Mouse (Mus musculus): ENCODE measurements around the gene Ier2.
"Not testable (repeated sequence)": the region's sequence is repeated elsewhere in the genome, so short reads cannot be mapped to it uniquely, and the experiment has no call there.

Ier2 gene

DNA sequence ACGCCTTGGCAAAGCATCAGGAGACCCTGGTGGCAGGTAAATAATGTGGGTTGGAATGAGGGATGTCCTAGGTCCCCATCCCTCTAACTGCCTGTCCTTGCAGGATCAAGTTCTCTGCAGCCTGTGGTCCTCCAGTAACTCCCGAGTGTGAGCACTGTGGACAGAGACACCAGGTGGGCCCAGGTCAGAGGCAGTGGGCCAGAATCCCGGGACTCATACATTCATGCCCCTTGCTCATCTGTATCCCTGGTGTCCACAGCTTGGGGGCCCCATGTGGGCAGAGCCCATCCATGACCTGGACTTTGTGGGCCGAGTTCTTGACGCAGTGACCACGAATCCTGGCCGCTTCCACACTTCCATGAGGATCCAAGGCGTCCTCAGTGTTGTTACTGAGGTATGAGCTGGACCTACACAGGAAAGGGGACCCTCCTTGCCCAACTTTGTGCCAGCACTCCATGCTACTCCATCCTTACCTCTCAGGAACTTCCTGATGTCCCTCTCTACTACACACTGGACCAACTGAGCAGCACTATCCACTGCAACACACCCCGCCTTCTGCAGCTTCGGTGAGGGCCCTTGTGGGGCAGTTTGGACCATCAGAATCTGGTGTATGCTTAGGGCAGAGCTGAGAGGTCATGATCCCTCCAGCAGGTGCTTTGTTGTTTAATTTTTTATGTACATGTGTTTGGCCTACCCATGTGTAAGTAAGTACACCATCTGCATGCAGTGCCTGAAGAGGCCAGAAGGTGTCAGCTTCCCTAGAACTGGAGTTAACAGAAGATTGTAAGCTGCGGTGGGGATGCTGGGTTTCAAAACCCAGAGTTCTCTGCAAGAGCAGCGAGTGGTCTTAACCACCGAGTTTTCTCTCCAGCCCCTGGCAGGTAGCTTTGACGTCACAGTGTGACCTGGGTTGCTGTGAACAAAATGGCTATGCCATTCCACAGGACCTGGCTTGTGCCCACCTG, 34.8 kb upstream of the Ier2 start:
- DNase-seq: peak; percentile 79

DNA sequence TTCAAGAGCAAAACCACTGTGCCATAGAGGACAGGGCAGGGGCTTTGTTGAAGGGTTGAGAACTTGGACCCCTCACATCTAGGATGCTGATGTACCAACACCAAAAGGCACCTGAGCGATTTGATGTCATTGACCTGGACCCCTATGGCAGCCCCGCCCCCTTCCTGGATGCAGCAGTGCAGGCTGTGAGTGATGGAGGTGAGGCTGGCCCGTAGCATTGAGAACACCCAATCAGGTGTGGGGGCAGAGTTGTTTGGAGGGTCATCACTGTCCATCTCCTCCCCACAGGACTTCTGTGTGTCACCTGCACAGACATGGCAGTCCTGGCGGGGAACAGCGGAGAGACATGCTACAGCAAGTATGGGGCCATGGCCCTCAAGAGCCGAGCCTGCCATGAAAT, 32.5 kb upstream of the Ier2 start:
- DNase-seq: no peak

DNA sequence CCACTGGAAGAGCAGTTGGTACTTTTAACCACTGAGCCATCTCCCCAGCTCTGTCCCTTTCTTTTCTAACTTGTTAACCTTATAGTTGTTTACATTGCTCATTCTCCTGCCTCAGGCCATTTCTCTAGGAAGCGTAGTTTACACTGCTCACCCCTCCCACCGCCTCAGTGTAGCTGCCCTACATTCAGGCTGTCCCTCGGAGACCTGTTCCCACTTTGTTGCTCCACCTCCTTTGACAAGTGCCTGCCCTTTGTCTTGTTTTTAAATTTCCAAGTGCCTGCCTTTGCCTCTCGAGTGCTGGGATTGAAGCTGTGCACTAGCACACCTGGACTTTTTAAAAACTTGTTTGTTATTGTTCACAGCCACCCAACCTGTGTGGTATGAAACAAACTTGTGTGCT, 30.7 kb upstream of the Ier2 start:
- DNase-seq: peak; percentile 44

DNA sequence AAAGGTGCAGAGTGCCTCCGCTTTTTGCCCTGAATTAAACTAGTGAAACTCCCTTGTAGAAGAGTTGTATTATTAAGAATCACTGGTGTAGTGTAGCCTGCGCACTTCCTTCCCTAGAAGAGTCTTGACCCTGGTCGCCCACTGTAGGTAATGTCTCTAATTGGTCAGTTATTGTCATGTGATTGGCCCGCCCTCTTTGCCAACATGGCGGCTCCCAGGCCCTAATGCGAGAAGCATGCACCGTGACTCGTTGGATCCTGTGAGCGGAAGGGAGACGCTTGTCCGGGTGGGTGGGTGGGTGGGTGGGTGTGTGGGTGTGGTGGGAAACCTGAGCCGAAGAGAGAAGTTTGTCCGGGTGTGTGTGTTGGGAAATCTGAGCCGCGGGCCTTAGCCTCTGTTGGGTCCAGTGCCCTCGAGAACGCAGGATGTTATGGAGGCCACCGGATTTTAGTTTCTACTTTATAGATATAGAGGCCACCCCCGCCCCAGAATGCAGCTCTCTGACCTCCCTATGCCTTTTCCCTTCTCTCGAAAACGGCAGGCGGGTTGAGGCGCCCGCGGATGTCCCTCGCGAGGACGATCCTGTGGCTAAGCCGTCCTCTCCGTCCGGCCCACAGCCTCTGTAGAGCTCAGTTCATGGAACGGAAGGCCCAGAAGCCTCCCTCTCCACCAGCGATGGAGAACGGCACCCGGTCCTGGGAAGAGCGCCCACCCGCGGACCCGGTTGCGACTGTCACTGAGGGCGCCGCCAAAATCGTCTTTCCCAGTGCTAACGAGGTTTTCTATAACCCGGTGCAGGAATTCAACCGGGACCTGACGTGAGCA, 26.7 kb upstream of the Ier2 start:
- DNase-seq: peak; percentile 97

DNA sequence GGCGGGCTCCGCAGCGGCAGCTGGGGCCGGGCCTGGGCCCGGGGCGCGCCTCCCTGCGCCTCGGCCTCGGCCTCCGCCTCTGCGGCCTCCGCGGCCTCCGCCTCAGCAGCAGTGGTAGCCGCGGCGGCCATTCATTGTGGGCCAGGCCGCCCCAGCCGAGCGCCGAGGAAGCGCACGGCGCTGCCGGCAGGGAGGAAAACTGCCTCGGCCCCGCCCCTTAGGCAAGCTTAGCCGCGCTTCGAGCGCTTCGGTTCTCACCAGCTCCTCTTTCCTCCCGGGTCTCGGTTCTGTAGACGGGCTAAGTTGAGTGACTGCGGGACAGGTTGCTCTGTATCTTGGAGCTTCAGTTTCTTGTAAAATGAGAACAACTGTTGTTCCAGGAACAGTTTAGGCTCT, 25.1 kb upstream of the Ier2 start, which contains the start of gene Nacc1:
Nacc1 (minus strand) TSS at position 158 of the 396 bp plus-strand sequence.
- DNase-seq: peak; percentile 91

DNA sequence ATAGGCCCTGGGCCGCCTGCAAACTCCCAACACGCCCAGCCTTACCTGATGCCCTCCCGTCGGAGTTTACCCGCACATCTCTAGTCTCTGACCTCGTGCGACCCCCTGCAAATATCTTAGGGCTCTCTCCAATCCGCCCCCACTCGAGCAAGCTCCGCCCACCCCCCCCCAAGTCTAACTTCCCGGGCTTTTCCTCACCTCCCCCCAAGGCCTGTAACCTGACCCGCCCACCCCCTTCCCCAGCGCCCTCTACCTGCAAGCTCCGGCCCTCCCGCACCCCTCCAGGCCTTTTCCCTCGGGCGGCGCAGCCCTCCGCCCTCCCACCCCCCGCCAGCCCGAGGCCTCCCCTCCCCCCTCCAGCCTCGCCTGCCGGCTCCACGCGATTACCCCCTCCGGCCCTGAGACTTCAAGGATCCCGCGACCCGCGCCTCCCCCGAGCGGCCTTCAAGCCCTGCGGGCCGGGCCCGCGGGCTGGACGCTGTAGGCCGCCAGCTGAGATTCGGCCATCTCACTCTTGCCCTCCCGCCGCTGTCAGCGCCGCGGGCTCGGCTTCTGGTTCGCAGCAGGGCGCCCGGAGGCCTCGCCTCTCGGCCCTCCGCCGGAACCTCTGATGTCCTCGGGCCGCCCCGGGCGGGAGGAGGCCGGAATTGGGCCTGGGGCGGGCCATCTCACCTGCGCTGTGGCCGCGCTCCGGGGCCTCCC, 24.5 kb upstream of the Ier2 start:
- no peak for DNase-seq

DNA sequence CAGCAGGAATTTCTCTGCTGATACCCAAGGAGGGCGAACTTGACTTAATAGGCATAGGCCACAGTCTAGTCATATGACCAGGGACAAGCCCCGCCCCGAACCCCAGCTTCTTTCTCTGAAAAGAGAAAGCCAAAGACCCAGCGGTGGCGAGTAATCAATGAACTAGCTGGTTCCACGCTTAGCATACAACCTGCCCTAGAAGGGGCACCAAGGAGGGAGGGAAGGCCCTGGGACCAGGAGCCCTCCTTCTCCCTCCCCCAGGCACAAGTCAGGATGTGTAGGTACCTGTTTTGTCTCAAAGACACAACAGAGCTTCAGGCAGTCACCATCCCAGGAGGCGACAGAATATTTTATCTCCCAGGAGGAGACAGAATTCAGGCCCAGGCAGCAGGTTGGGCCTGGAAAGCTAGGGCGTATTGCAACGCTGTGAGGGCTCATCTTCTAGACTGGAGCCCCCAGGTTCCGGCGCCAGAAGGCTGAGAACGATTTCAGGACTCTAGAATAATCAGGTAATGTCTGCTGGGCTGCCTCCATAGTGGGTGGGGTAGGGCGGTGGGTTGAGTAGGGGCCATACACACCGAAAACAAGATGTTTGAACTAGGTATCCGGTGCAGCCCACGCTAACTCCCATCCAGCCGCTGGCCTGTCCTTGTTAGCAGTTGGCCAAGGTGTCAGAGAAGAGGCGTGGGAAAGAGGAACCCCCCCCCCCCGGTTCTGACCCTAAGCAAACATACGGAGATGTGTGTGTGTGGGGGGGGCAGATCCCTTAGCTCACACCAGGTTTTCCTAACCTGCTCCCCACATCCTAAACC, 23.7 kb upstream of the Ier2 start, which contains the start of gene Trmt1:
Trmt1 (plus strand) TSS at position 117 of the 812 bp plus-strand sequence.
- DNase-seq: peak; percentile 71

DNA sequence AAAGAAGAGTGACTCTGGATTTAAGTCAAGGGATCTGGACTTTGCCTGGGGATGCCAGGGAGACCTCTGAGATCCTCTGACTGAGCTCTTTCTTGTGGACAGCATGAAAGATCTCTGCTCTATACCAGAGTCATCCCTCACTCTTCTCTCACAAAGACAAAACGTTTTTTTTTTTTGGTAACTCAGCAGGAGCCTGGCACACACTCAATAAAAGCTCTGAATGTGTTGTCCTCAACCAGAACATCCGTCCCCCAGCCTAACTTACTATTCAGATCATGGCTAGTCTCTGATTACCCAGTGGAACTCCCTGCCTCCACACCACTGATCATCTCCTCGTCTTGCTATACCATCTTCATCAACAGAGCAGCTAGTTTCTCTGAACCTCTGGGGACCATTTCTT, 21.9 kb upstream of the Ier2 start:
- DNase-seq: no peak

DNA sequence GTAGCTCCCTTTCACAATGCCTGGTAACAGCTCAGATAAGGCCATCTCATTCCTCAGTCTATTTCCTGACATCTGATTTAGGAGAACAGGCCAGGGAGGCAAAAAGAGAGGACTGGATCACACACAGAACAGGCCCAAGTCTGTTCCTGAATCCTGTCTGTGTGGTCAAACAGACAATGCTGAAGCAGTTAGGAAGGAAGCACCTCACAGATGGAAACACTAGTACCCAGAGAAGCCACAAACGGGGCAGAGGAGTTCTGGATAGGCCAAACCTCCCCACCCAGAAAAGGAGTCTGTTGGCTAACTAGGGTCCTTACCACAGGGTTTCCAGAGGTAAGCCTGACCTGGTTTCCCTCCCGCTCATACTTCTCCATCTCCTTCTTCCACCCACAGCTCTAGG, 19.6 kb upstream of the Ier2 start:
- DNase-seq: no peak

DNA sequence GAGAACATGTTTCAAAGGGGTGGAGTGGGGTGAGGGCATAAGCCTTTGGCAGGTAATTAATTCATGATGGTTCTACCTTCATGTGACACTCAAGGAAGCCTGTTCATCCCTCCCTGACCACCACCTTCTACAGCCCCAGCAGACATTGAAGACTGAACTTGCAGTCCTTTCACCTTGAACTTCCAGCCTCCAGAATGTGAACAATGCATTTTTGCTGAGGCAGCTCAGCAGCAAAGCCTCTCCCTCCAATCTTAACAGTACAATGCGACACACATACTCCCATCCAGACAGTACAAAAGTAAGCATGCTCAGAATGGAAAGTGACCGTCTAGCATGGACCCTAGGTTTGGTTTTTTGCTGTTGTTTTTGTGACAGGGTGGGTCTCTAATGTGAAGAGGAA, 18.8 kb upstream of the Ier2 start:
- no peak for DNase-seq

DNA sequence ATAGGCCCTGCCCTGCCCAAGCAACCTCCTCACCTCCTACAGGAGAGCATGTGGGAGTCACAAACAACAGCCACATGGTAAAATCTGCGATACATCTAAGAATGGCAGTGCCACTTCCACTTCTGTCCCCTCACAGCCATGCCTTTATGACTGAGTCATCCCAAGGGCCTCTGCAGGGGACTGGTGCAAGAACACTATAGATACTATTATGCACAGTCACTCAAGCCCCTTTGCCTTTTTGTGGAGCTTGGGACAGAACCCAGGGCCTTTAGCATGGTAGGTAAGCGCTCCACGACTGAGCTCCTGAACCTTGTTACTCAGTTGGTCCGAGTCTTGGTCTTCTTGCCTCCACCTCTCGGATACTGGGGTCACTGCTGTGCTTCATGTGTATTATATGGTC, 14.7 kb upstream of the Ier2 start:
- no peak for DNase-seq

DNA sequence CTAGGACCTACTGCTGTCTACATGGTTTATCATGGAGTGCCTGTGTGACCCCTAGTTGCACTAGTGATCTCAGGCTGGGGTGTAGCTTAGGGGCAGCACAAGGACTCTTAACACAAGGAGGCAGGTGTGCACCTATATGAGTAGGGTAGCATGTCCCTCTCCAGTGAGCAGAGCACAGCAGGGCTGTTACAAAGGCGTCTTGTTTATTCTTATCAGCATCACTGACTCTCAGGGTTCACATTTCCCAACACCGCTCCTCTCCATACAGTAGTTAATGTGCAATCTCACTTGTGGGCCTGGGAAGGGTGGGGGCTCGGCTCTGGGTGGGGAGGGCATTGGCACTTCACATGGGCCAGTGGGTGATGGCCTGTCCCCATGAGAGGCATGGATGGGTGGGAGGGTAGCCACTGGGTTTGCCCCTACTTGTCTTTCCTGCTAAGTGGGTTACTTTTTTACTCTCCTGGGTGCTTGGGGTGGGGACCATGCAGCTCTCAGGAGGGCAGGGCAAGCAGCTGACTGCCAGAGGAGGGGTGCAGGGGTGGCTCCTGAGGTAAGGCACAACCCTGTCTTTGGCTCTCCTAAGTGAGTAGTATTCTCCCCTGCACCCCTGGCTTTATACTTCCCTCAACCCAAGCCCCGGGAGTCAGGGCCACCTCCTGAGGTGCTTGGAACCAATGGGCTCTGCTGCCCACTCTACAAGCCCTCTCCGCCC, 7.8 kb upstream of the Ier2 start:
- not testable (repeated sequence) for DNase-seq

DNA sequence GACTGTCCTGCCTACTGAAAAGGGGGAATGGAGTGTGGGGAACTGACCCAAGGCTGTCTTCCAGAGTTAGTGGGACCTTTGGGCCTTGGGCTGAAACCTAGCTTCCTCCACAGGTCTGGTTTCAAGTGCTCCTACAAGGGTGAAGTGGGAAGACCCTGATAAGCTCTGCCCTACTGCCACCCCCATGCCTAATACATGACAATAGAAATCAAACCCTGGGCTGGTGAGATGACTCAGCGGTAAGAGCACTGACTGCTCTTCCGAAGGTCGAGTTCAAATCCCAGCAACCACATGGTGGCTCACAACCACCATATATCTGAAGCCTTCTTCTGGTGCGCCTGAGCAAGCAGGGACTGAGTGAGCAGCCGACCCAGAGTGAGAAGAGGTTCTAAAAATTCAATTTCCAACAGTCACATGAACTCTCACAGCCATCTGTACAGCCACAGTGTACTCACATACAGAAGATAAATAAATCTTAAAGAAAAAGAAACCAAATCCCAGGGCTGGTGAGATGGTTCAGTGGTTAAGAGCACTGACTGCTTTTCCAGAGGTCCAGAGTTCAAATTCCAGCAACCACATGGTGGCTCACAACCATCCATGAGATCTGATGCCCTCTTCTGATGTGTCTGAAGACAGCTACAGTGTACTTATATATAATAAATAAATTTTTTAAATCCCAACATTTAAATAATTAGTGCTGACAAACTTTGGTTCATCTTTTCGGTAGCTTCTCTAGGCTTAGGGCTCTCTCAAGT, 6.3 kb upstream of the Ier2 start:
- DNase-seq: no peak

DNA sequence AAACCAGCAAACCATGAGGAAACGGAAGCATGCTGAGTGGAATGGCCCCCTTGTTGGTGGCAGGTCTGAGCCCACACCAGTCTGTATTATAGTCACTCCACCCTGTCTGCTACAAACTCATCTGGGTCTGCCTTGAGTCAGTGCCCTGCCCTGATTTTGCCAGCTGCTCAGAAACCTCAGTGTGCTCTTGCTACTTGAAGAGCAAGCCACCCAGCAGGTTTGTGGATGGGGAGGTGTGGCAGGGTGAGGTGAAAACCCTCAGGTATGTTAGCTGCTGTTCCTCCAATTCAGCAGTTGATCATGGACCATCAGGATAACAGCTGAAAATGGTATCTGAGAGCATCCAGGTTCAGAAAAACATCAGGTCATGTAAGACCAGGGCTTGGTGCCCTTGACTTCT, 5.4 kb upstream of the Ier2 start:
- no peak for DNase-seq

DNA sequence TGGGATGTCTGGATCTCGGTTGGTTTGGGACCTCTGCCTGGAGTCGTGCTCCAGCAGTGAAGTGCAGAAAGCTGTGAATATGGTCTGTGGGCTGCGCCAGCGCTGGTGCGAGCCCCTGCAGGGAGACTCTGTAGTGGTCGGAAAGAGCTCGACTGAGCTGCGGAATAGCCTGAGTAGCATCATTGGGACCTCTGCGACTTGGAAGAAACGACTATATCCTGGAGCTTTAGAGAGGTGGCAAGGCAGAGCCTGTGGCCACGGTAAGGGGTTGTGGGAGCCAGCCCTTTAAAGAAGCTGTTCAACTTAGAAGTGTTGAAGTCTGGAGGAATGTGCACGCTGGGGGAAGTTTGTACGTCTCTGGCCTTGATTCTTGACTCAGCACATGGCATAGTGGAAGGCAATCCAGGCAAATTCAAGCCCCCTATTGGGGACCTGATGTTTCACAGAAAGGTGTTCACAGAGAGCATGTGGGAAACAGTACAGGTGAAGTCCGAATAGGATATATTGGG, 2.8 kb upstream of the Ier2 start:
- no peak for DNase-seq

DNA sequence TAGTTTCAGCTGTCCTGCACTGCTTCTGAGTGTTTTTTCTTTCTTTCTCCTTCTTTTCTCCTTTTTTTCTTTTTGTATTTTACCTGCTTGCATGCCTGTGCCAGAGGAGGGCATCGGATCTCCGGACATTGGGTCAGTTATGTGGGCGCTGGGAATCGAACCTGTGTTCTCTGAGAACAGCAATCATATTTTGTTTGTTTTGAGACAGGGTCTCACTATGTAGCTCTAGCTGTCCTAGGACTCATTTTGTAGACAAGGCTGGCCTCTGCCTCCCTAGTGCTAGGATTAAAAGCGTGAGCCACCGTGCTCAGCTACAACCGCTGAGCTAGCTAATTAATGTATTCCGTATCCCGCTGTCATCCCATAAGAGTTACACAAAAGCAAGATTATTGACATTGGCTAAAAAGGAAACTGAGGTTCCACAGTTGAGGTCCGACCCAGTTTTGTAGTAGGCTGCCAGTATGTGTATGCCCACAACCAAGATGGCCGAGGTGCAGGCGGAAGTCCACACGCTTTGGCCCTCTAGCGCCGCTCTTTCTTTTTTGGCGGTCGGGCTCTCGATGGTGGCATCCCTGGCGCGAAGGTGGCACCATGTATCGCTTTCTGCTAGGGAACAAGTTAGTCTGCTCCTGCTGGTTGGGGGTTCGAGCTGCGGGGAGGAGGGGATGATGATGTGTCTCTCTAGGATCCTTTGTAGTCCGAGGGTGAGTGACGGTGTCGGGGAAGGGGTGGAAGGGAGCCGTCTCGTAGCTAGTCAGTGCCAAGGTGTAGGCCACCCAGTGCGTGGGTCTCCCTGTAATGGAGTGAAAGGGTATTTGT, 2.1 kb upstream of the Ier2 start:
- peak; percentile 90 for DNase-seq

DNA sequence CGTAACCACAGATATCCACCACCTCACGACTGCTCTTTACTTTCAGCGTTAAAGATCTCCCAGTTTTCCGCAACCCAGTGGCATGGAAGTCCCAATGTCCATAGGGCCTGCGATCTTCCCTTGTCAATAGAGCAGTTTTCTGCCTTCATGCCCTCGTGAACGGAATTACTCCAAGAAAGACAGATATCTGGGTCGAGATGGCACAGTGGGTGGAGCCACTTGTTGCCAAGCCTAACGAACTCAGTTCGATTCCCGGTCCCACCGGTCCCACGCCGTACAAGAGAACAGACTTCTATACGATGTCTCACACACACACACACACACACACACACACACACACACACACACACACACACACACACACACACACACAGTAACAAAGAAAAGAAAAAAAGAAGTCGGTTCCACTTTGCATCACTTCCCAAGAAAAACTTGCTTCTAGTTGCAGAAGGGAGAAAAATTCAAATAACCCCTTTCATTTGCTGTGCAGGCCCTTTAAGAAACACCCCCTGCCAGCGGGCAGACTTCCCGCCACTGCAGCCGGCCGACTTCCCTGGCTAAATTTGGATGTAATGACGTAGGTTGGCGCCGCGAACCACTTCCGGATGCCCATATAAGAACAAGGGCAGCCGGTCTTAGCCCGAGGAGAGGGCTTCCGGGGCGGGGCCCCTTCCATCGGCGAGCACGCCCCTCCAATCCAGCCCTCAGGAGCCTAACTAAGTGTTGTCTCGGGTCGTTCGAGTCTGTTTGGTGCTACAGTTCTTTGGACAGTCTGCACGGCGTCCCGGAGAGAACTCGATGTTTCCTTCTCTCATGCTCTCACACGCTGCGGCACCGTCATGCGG, 1.1 kb upstream of the Ier2 start:
- peak; percentile 99 for DNase-seq

DNA sequence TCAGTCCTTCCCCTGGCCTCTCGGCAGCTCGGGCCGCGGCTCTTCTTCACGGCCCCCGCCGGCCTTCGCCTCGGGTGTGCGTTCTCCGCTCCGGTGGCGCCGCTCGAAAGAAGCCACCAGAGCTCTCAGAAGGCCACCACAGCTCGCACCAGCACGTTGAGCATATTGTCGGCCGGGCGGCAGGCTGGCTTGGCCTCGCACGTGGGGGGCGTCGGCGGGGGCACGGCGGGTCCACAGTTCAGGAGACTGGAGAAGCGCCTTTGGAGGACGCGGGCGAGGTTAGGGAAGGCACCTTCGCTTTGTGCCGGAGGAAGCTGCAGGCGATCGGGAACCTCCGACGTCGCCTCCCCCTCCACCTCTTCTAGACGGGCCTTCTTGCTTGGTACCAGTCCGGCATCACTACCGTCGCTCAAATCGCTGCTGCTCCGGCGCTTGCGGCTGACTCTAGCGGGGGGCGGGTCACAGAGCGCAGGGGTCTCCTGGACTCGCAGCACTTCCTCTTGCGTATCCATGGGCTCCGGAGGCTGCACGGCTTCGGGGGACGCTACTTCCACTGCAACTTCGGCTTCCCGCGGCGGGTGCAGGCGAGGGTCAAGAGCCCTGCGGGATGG, 586 bp downstream of the Ier2 start:
- peak; percentile 35 for DNase-seq

Data from lung, postnatal 36 days (tissue).